Mouse (Mus musculus) stomach, postnatal 0 days (tissue): ENCODE measurements at regions not wholly inside any gene's neighbourhood (a gene's known extent, or its start where the extent isn't known, plus 50 kb on each side); places are given as distances from the start of the nearest gene placed in this dataset.
"Not testable (repeated sequence)": the region's sequence is repeated elsewhere in the genome, so short reads cannot be mapped to it uniquely, and the experiment has no call there.

Source experiments
- ATAC-seq: fragments of 200-750 bp; cut with Nextera tagmentation; 2 replicates; pipeline ENCODE4 v1.8.0; 2017; ENCODE audit not compliant: low FRiP score, low TSS enrichment
- DNase-seq: peaks from one replicate; pipeline ENCODE4 v3.0.0-alpha.2; 2016; ENCODE audit warnings: low spot score
- H3K27ac ChIP-seq: fragments of 300-500 bp; sonication (generic); replicated peaks from 2 replicates; pipeline ENCODE4 v1.5.1; 2014; ENCODE audit warnings: mild to moderate bottlenecking, control low read depth
- H3K27me3 ChIP-seq: fragments of 300-500 bp; sonication (generic); 2 replicates; pipeline ENCODE4 v1.6.1; 2014; ENCODE audit warnings: low read length; ENCODE audit not compliant: control insufficient read depth, insufficient read depth
- H3K36me3 ChIP-seq: fragments of 300-500 bp; sonication (generic); 2 replicates; pipeline ENCODE4 v1.6.1; 2014; ENCODE audit warnings: low read length, mixed read lengths; ENCODE audit not compliant: control insufficient read depth, insufficient read depth
- H3K4me1 ChIP-seq: fragments of 300-500 bp; sonication (generic); replicated peaks from 2 replicates; pipeline ENCODE4 v1.6.1; 2014; ENCODE audit warnings: antibody characterized with exemption; ENCODE audit not compliant: control insufficient read depth, insufficient read depth
- H3K4me2 ChIP-seq: fragments of 300-500 bp; sonication (generic); replicated peaks from 2 replicates; pipeline ENCODE4 v1.6.1; 2014; ENCODE audit warnings: low read depth, mild to moderate bottlenecking, control low read depth, moderate library complexity
- H3K4me3 ChIP-seq: fragments of 300-500 bp; sonication (generic); 2 replicates; pipeline ENCODE4 v1.5.1; 2014; ENCODE audit warnings: low read depth, low read length, control low read depth
- H3K9ac ChIP-seq: fragments of 300-500 bp; sonication (generic); 2 replicates; pipeline ENCODE4 v1.6.1; 2014; ENCODE audit warnings: mild to moderate bottlenecking, low read length, control low read depth, mixed read lengths
- H3K9me3 ChIP-seq: fragments of 300-500 bp; sonication (generic); 2 replicates; pipeline ENCODE4 v1.6.1; 2016; ENCODE audit warnings: low read length; ENCODE audit not compliant: control insufficient read depth
- CTCF ChIP-seq: IDR thresholded peaks from 2 replicates; pipeline ENCODE4 v1.5.1; 2016; ENCODE audit warnings: antibody characterized with exemption, low read depth, mild to moderate bottlenecking, moderate library complexity
- EP300 ChIP-seq: optimal IDR thresholded peaks from 2 replicates; pipeline ENCODE3; 2016; ENCODE audit warnings: antibody characterized with exemption
- WGBS: fragments of 180-500 bp; shearing (Covaris S2); extraction: QIAGEN DNeasy Blood & Tissue Kit; methylation state at CpG from one replicate; pipeline ENCODE4 v1.1.7; 2014; 5-methylcytosine and 5-hydroxymethylcytosine counted together

GRCm38 (mm10) chr17:16705890-16706289, 358.0 kb upstream of the Zfp960 start:
- 87% methylated on average over 1 of the region's 1 CpGs for WGBS
- H3K4me1 ChIP-seq, result no peaks in the 10 kb centered on the region
- H3K36me3 ChIP-seq, result no peaks in the 10 kb centered on the region
- no peak for TF ChIP-seq EP300
- no peak for TF ChIP-seq CTCF
- ATAC-seq (no peak), DNase-seq (no peak)
- no peak overlapping the region for H3K4me2 ChIP-seq
- H3K9me3 ChIP-seq, result no peaks in the 10 kb centered on the region
- no peak overlapping the region for H3K9ac ChIP-seq
- H3K4me3 ChIP-seq, result no peak overlapping the region
- H3K27ac ChIP-seq, result no peak overlapping the region
- no peaks in the 10 kb centered on the region for H3K27me3 ChIP-seq

GRCm38 (mm10) chr17:16726904-16727303, 337.0 kb upstream of the Zfp960 start:
- WGBS, result 86% methylated on average over 2 of the region's 2 CpGs
- no peaks in the 10 kb centered on the region for H3K4me1 ChIP-seq
- no peaks in the 10 kb centered on the region for H3K27me3 ChIP-seq
- H3K9ac ChIP-seq, result no peak overlapping the region
- no peaks in the 10 kb centered on the region for H3K9me3 ChIP-seq
- H3K36me3 ChIP-seq, result no peaks in the 10 kb centered on the region
- H3K27ac ChIP-seq, result no peak overlapping the region
- TF ChIP-seq EP300 (no peak), CTCF (no peak)
- DNase-seq (no peak), ATAC-seq (no peak)
- no peak overlapping the region for H3K4me3 ChIP-seq
- no peak overlapping the region for H3K4me2 ChIP-seq

- Histone ChIP-seq H3K36me3 (no peaks in the 10 kb centered on the region), H3K4me3 (no peak overlapping the region), H3K9me3 (no peaks in the 10 kb centered on the region), H3K27ac (no peak overlapping the region), H3K27me3 (no peaks in the 10 kb centered on the region), H3K9ac (no peak overlapping the region), H3K4me2 (no peak overlapping the region), H3K4me1 (no peaks in the 10 kb centered on the region)
- DNase-seq (no peak), ATAC-seq (no peak)
- TF ChIP-seq CTCF (no peak), EP300 (no peak)
- 73% methylated on average over 4 of the region's 4 CpGs for WGBS
Observed at GRCm38 (mm10) chr17:16753090-16753489, 310.8 kb upstream of the Zfp960 start.

GRCm38 (mm10) chr17:16770587-16770986, 293.3 kb upstream of the Zfp960 start:
- not testable (repeated sequence) for H3K4me2 ChIP-seq, H3K27me3 ChIP-seq, H3K9ac ChIP-seq, H3K9me3 ChIP-seq, H3K4me3 ChIP-seq, ATAC-seq, H3K4me1 ChIP-seq, DNase-seq, H3K27ac ChIP-seq, H3K36me3 ChIP-seq
- 95% methylated on average over 7 of the region's 7 CpGs for WGBS

GRCm38 (mm10) chr17:16798316-16798715, 265.6 kb upstream of the Zfp960 start:
- Histone ChIP-seq H3K27ac (no peak overlapping the region), H3K27me3 (no peaks in the 10 kb centered on the region), H3K36me3 (no peaks in the 10 kb centered on the region), H3K4me1 (no peaks in the 10 kb centered on the region), H3K4me2 (no peak overlapping the region), H3K4me3 (no peak overlapping the region), H3K9ac (no peak overlapping the region), H3K9me3 (no peaks in the 10 kb centered on the region)
- no peak for DNase-seq
- no peak for ATAC-seq
- TF ChIP-seq CTCF (no peak), EP300 (no peak)
- WGBS, result 84% methylated on average over 5 of the region's 5 CpGs

- no peak for ATAC-seq
- no peak overlapping the region for H3K9ac ChIP-seq
Observed at GRCm38 (mm10) chr17:16804986-16805385, 258.9 kb upstream of the Zfp960 start.

More at GRCm38 (mm10) chr17:16804986-16805385, 258.9 kb upstream of the Zfp960 start:
- H3K4me2 ChIP-seq, result no peak overlapping the region
- H3K27ac ChIP-seq, result no peak overlapping the region
- H3K4me3 ChIP-seq, result no peak overlapping the region
- H3K36me3 ChIP-seq, result no peaks in the 10 kb centered on the region
- no peaks in the 10 kb centered on the region for H3K27me3 ChIP-seq
- DNase-seq, result no peak
- H3K4me1 ChIP-seq, result no peaks in the 10 kb centered on the region
- H3K9me3 ChIP-seq, result no peaks in the 10 kb centered on the region
- TF ChIP-seq CTCF (no peak), EP300 (no peak)
- 27% methylated on average over 3 of the region's 3 CpGs for WGBS
